ENCODE assay signal across 14 mouse cellular contexts in the genomic region with DNA sequence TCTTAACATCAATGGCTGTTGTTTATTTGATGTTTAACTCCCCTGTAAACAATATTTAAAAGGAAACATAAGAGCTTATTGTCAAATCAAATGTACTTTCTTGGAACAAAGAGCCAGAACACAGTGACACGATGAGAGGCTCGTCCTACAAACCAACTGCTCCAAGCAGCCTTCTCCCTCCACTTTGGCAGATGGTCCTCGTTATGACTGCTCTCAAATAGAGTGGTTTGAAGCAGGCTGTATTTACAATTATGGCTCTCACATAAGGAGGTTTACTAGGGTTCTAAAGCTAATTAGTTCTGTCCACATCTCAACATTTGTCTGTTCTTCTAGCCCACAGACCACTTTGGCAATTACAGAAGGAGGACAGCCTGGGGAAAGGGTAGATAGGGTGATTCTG.
A peak's percentile ranks its signal among the peaks of the same experiment; 100 is the strongest.
DNase-seq lines count a peak whose midpoint lies in the region; ATAC-seq and TF ChIP-seq lines count a peak whose summit lies in the region.
"Had no signal": no experiment of that assay in that cellular context is flagged by ENCODE, and none has a peak within 500 bp of the region (broad histone marks: within the 10 kb centered on the region; RNA-seq: fewer than 3 reads in every experiment).

No protein-coding gene starts in this region.

- no peaks in the 10 kb centered on the region for H3K4me1 ChIP-seq in forebrain, embryonic 11.5 days (replicated peaks; ENCODE audit: control insufficient read depth, insufficient read depth, low read length)
- 0 out of 2 replicates have a peak, but pooled peaks cover 2% of the 10 kb centered on the region for H3K4me1 ChIP-seq in forebrain, embryonic 12.5 days
- H3K4me1 ChIP-seq in midbrain, embryonic 13.5 days (replicated peaks): no peaks in the 10 kb centered on the region
- no peaks in the 10 kb centered on the region for H3K4me1 ChIP-seq in midbrain, embryonic 15.5 days
- H3K4me1 ChIP-seq in forebrain, postnatal 0 days (ENCODE audit: insufficient read depth): no peaks in the 10 kb centered on the region
- H3K4me1 ChIP-seq: neural tube, embryonic 13.5 days had no signal

- peak; percentile 53; the same call in 1 of the 2 replicates for ATAC-seq in forebrain, embryonic 11.5 days (replicated peaks; ENCODE audit: low FRiP score)
- no peak; the same call in 1 of the 2 replicates for ATAC-seq in forebrain, embryonic 12.5 days (ENCODE audit: low FRiP score)
- ATAC-seq in midbrain, embryonic 13.5 days: 0 out of 2 replicates have a peak, but pooled peaks have one; percentile 17
- ATAC-seq in midbrain, embryonic 15.5 days (replicated peaks): no peak
- peak; percentile 94 for ATAC-seq in forebrain, postnatal 0 days

- H3K4me3 ChIP-seq in forebrain, embryonic 11.5 days (ENCODE audit: low read depth, low read length): no peak overlapping the region
- H3K4me3 ChIP-seq in forebrain, embryonic 12.5 days (replicated peaks): no peak overlapping the region
- no peak overlapping the region for H3K4me3 ChIP-seq in midbrain, embryonic 13.5 days (replicated peaks)
- no peak overlapping the region for H3K4me3 ChIP-seq in midbrain, embryonic 15.5 days
- H3K4me3 ChIP-seq in forebrain, postnatal 0 days (ENCODE audit: low read depth, low read length): no peak overlapping the region
- H3K4me3 ChIP-seq: erythroblast, embryonic 14.5 days; heart, adult 2 months; neural tube, embryonic 13.5 days had no signal

- H3K9ac ChIP-seq in forebrain, embryonic 11.5 days (ENCODE audit: low read length): no peak overlapping the region
- H3K9ac ChIP-seq in forebrain, embryonic 12.5 days: no peak overlapping the region
- no peak overlapping the region for H3K9ac ChIP-seq in midbrain, embryonic 13.5 days (replicated peaks)
- no peak overlapping the region for H3K9ac ChIP-seq in midbrain, embryonic 15.5 days
- H3K9ac ChIP-seq in forebrain, postnatal 0 days: no peak overlapping the region
- H3K9ac ChIP-seq: neural tube, embryonic 13.5 days had no signal

- no peak for TF ChIP-seq CTCF in forebrain, postnatal 0 days (IDR thresholded peaks at IDR 0.05; ENCODE audit: low read depth)

- H3K4me2 ChIP-seq in forebrain, embryonic 11.5 days (ENCODE audit: low read depth, low read length, severe bottlenecking): no peak overlapping the region
- no peak overlapping the region for H3K4me2 ChIP-seq in forebrain, embryonic 12.5 days
- H3K4me2 ChIP-seq in midbrain, embryonic 13.5 days (replicated peaks): no peak overlapping the region
- no peak overlapping the region for H3K4me2 ChIP-seq in midbrain, embryonic 15.5 days
- H3K4me2 ChIP-seq in forebrain, postnatal 0 days (ENCODE audit: low read depth): no peak overlapping the region
- H3K4me2 ChIP-seq: liver, embryonic 11.5 days; neural tube, embryonic 13.5 days had no signal

- no peak for DNase-seq in forebrain, embryonic 11.5 days (ENCODE audit: low spot score)
- DNase-seq in forebrain, postnatal 0 days: peak; percentile 45
- peak; percentile 13 for DNase-seq in retina, embryonic 14.5 days (ENCODE audit: low spot score)
- DNase-seq in MN1 (ENCODE audit: low spot score): no peak
- no peak for DNase-seq in thymus, postnatal 4 days
- DNase-seq: adrenal gland, adult 2 months; heart, adult 2 months; right cerebral cortex, adult 18-20 months had no signal

- no peaks in the 10 kb centered on the region for H3K27me3 ChIP-seq in forebrain, embryonic 11.5 days (ENCODE audit: control insufficient read depth, insufficient read depth, low read length)
- H3K27me3 ChIP-seq in forebrain, embryonic 12.5 days: no peaks in the 10 kb centered on the region
- no peaks in the 10 kb centered on the region for H3K27me3 ChIP-seq in midbrain, embryonic 13.5 days
- H3K27me3 ChIP-seq in midbrain, embryonic 15.5 days (replicated peaks): no peaks in the 10 kb centered on the region
- no peaks in the 10 kb centered on the region for H3K27me3 ChIP-seq in forebrain, postnatal 0 days (ENCODE audit: insufficient read depth, low read length)
- H3K27me3 ChIP-seq: neural tube, embryonic 13.5 days had no signal

- H3K27ac ChIP-seq in forebrain, embryonic 11.5 days (ENCODE audit: low read depth, low read length): no peak overlapping the region
- no peak overlapping the region for H3K27ac ChIP-seq in forebrain, embryonic 12.5 days
- no peak overlapping the region for H3K27ac ChIP-seq in midbrain, embryonic 13.5 days
- no peak overlapping the region for H3K27ac ChIP-seq in midbrain, embryonic 15.5 days
- H3K27ac ChIP-seq in forebrain, postnatal 0 days (ENCODE audit: low read depth, low read length): no peak overlapping the region
- H3K27ac ChIP-seq: heart, adult 2 months; neural tube, embryonic 13.5 days had no signal

- WGBS in forebrain, embryonic 11.5 days: 35% methylated on average over 3 of the region's 3 CpGs
- WGBS in forebrain, embryonic 12.5 days: 23% methylated on average over 3 of the region's 3 CpGs
- WGBS in midbrain, embryonic 13.5 days: 43% methylated on average over 3 of the region's 3 CpGs
- WGBS in midbrain, embryonic 15.5 days: 42% methylated on average over 3 of the region's 3 CpGs
- WGBS in forebrain, postnatal 0 days: 17% methylated on average over 3 of the region's 3 CpGs

- H3K9me3 ChIP-seq in forebrain, embryonic 11.5 days (ENCODE audit: control insufficient read depth, low read length): no peaks in the 10 kb centered on the region
- no peaks in the 10 kb centered on the region for H3K9me3 ChIP-seq in forebrain, embryonic 12.5 days
- no peaks in the 10 kb centered on the region for H3K9me3 ChIP-seq in midbrain, embryonic 13.5 days
- H3K9me3 ChIP-seq in midbrain, embryonic 15.5 days: no peaks in the 10 kb centered on the region
- H3K9me3 ChIP-seq in forebrain, postnatal 0 days (ENCODE audit: low read length): no peaks in the 10 kb centered on the region
- H3K9me3 ChIP-seq: neural tube, embryonic 13.5 days had no signal

- H3K36me3 ChIP-seq in forebrain, embryonic 11.5 days (ENCODE audit: control insufficient read depth, insufficient read depth, low read length): no peaks in the 10 kb centered on the region
- H3K36me3 ChIP-seq in forebrain, embryonic 12.5 days (replicated peaks): no peaks in the 10 kb centered on the region
- H3K36me3 ChIP-seq in midbrain, embryonic 13.5 days: no peaks in the 10 kb centered on the region
- no peaks in the 10 kb centered on the region for H3K36me3 ChIP-seq in midbrain, embryonic 15.5 days (replicated peaks)
- H3K36me3 ChIP-seq in forebrain, postnatal 0 days (ENCODE audit: insufficient read depth): no peaks in the 10 kb centered on the region
- H3K36me3 ChIP-seq: neural tube, embryonic 13.5 days had no signal

Comparison
In these comparisons a context has a peak if more than half of its experiments do, and no peak if none do; other contexts are left out.
1. ATAC-seq: peak in forebrain, embryonic 11.5 days (single experiment), midbrain, embryonic 13.5 days (single experiment) and forebrain, postnatal 0 days (single experiment); none in forebrain, embryonic 12.5 days (single experiment) and midbrain, embryonic 15.5 days (single experiment).
2. DNase-seq: peak in forebrain, postnatal 0 days (single experiment) and retina, embryonic 14.5 days (single experiment); none in forebrain, embryonic 11.5 days (single experiment), MN1 (single experiment) and thymus, postnatal 4 days (single experiment).